Mouse (Mus musculus): Measurements from ENCODE around the gene Ubxn2a. TPM values are rescaled to one million over a fixed set of nuclear protein-coding genes. Genes with fewer than 3 reads are reported as not detected.

Gene Ubxn2a
- polyA plus RNA-seq, 1 experiment from 2014 or later, result 32.8 TPM

DNA sequence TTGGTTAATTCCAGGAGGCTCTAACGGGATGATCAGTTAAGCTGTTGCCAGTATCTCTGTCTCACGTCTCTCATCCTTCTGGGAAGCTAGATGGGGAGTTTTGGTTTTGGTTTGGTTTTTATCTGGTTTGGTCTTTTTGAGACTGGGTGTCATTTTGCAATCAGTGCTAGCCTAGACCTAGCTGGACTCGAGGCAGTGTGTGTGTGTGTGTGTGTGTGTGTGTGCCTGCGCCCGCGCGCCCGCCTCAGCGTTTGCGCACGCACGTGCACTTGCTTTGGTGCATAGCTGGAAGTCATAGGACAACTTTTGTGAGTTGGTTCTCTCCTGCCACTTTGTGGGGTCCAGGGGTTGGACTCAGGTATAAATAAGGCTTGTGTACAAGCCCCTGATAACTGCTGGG lies 63.8 kb downstream of the Ubxn2a start:
- H3K4me3 ChIP-seq (ENCODE audit: low read length), result peak overlapping the region; percentile 67
- peaks cover 14% of the 10 kb centered on the region for H3K4me1 ChIP-seq (ENCODE audit: control insufficient read depth, insufficient read depth, low read length)
- peak overlapping the region; percentile 78 for H3K4me2 ChIP-seq (ENCODE audit: low read depth, low read length)
- H3K27ac ChIP-seq (ENCODE audit: low read length), result peak overlapping the region; percentile 60; the same call in 1 of the 2 replicates
- ATAC-seq, result peak; percentile 43
- H3K9me3 ChIP-seq (ENCODE audit: control insufficient read depth, low read length), result no peaks in the 10 kb centered on the region
- H3K9ac ChIP-seq (ENCODE audit: low read depth, low read length), result peak overlapping the region; percentile 73
- H3K27me3 ChIP-seq (replicated peaks; ENCODE audit: control insufficient read depth, insufficient read depth, low read length), result no peaks in the 10 kb centered on the region
- H3K36me3 ChIP-seq (ENCODE audit: control insufficient read depth, insufficient read depth, low read length), result no peaks in the 10 kb centered on the region
- WGBS, result under 1% methylated on average over 12 of the region's 12 CpGs

- Histone ChIP-seq H3K4me2 (ENCODE audit: low read depth, low read length) (peak within 1 kb of the TSS; percentile 78), H3K36me3 (ENCODE audit: control insufficient read depth, insufficient read depth, low read length) (no peaks in the 10 kb centered on the region), H3K27me3 (replicated peaks; ENCODE audit: control insufficient read depth, insufficient read depth, low read length) (no peaks in the 10 kb centered on the region), H3K9me3 (ENCODE audit: control insufficient read depth, low read length) (no peaks in the 10 kb centered on the region), H3K27ac (ENCODE audit: low read length) (peak within 1 kb of the TSS; percentile 60; the same call in 1 of the 2 replicates), H3K4me3 (ENCODE audit: low read length) (peak within 1 kb of the TSS; percentile 67), H3K9ac (ENCODE audit: low read depth, low read length) (peak within 1 kb of the TSS; percentile 73), H3K4me1 (ENCODE audit: control insufficient read depth, insufficient read depth, low read length) (peaks cover 14% of the 10 kb centered on the region)
- ATAC-seq, result peak; percentile 94
- under 1% methylated on average over 30 of the region's 30 CpGs for WGBS
Measured at GRCm38 (mm10) chr12:4842890-4843597, 64.5 kb downstream of the Ubxn2a start, which contains the start of gene Wdcp. TSS of gene Wdcp (plus strand) at chr12:4843303.

DNA sequence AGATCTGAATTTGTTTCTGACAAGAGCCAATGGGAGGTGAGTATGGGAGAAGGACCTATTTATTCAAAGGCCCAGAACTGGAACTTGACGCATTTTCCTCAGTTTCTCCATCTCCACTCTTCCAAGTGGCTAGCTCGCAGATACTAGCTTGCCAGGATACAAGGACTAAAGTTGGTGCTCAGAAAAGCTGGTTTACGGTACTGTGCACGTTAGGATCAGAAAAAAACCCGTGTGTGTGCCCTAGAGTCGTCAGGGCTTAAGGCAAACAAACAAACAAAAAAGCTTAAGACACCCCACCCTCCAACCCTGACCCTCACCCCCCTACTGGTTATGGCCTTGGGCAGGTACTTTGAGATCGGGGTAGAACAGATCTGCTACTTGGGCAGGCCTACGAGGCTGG lies 65.0 kb downstream of the Ubxn2a start:
- H3K4me1 ChIP-seq (ENCODE audit: control insufficient read depth, insufficient read depth, low read length), result peaks cover 14% of the 10 kb centered on the region
- no peak overlapping the region for H3K27ac ChIP-seq (ENCODE audit: low read length)
- H3K9me3 ChIP-seq (ENCODE audit: control insufficient read depth, low read length), result no peaks in the 10 kb centered on the region
- no peak for ATAC-seq
- H3K27me3 ChIP-seq (replicated peaks; ENCODE audit: control insufficient read depth, insufficient read depth, low read length), result no peaks in the 10 kb centered on the region
- 83% methylated on average over 8 of the region's 8 CpGs for WGBS
- H3K36me3 ChIP-seq (ENCODE audit: control insufficient read depth, insufficient read depth, low read length), result no peaks in the 10 kb centered on the region
- H3K4me3 ChIP-seq (ENCODE audit: low read length), result no peak overlapping the region
- no peak overlapping the region for H3K4me2 ChIP-seq (ENCODE audit: low read depth, low read length)
- no peak overlapping the region for H3K9ac ChIP-seq (ENCODE audit: low read depth, low read length)

- H3K27ac ChIP-seq (ENCODE audit: low read length), result no peak within 1 kb of the TSS
- H3K9me3 ChIP-seq (ENCODE audit: control insufficient read depth, low read length), result no peaks in the 10 kb centered on the region
- no peaks in the 10 kb centered on the region for H3K36me3 ChIP-seq (ENCODE audit: control insufficient read depth, insufficient read depth, low read length)
- peaks cover 14% of the 10 kb centered on the region for H3K4me1 ChIP-seq (ENCODE audit: control insufficient read depth, insufficient read depth, low read length)
- H3K4me3 ChIP-seq (ENCODE audit: low read length), result peak within 1 kb of the TSS; percentile 91
- H3K9ac ChIP-seq (ENCODE audit: low read depth, low read length), result peak within 1 kb of the TSS; percentile 82
- whole genome bisulfite sequencing, result under 1% methylated on average over 34 of the region's 37 CpGs
- H3K4me2 ChIP-seq (ENCODE audit: low read depth, low read length), result peak within 1 kb of the TSS; percentile 97
- peak; percentile 49 for ATAC-seq
- H3K27me3 ChIP-seq (replicated peaks; ENCODE audit: control insufficient read depth, insufficient read depth, low read length), result no peaks in the 10 kb centered on the region
Measured at GRCm38 (mm10) chr12:4841392-4841887, 66.1 kb downstream of the Ubxn2a start, which contains the start of gene Fkbp1b. TSS of gene Fkbp1b (minus strand) at chr12:4841591.

DNA sequence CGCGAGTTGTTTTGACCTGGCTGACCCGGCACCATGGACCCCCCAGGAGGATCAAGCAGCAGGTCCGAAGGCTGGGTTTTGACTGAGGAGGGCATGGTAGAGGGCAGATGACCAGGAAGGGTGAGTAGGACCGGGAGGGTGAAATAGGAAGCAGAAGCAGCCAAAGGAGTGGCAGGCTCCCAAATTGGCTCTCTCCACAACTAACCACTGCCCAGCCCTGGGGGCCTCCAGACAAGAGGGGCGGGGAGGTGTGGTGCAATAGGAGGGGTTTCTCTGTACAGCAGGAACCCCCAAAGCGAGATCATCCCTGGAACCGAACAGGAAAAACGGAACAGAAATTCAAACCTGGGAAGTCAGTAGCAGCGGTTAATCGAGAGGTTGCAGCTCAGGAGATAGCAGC lies 66.8 kb downstream of the Ubxn2a start:
- Histone ChIP-seq H3K27ac (ENCODE audit: low read length) (no peak overlapping the region), H3K9me3 (ENCODE audit: control insufficient read depth, low read length) (no peaks in the 10 kb centered on the region), H3K4me1 (ENCODE audit: control insufficient read depth, insufficient read depth, low read length) (peaks cover 14% of the 10 kb centered on the region), H3K36me3 (ENCODE audit: control insufficient read depth, insufficient read depth, low read length) (no peaks in the 10 kb centered on the region), H3K4me2 (ENCODE audit: low read depth, low read length) (peak overlapping the region; percentile 97), H3K9ac (ENCODE audit: low read depth, low read length) (peak overlapping the region; percentile 82), H3K27me3 (replicated peaks; ENCODE audit: control insufficient read depth, insufficient read depth, low read length) (no peaks in the 10 kb centered on the region), H3K4me3 (ENCODE audit: low read length) (peak overlapping the region; percentile 91)
- no peak for ATAC-seq
- 4% methylated on average over 11 of the region's 11 CpGs for WGBS

DNA sequence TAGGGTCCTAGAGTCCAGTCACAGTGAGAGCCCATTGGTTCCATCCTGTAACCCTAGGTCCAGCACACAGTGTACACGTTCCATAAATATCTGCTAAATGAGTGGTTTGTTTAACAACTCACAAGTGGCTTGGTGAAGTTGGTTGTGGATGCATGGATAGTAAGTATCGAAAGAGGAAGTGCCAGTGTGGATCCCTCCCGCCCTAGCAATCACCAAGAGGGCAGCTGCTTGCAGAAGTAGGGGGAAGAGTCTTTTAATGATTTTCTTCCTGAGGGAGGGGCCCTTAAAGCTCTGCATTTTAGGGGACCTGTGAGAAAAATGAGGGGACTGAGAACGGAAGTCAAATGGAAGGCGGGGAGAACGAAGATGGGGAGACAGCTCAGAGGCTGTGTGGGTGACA lies 67.5 kb downstream of the Ubxn2a start:
- ATAC-seq, result no peak
- 54% methylated on average over 6 of the region's 6 CpGs for WGBS
- H3K27me3 ChIP-seq (replicated peaks; ENCODE audit: control insufficient read depth, insufficient read depth, low read length), result no peaks in the 10 kb centered on the region
- H3K4me2 ChIP-seq (ENCODE audit: low read depth, low read length), result no peak overlapping the region
- no peak overlapping the region for H3K9ac ChIP-seq (ENCODE audit: low read depth, low read length)
- peaks cover 14% of the 10 kb centered on the region for H3K4me1 ChIP-seq (ENCODE audit: control insufficient read depth, insufficient read depth, low read length)
- H3K36me3 ChIP-seq (ENCODE audit: control insufficient read depth, insufficient read depth, low read length), result no peaks in the 10 kb centered on the region
- no peak overlapping the region for H3K4me3 ChIP-seq (ENCODE audit: low read length)
- H3K27ac ChIP-seq (ENCODE audit: low read length), result no peak overlapping the region
- no peaks in the 10 kb centered on the region for H3K9me3 ChIP-seq (ENCODE audit: control insufficient read depth, low read length)

- Histone ChIP-seq H3K4me2 (ENCODE audit: low read depth, low read length) (no peak overlapping the region), H3K27ac (ENCODE audit: low read length) (no peak overlapping the region), H3K36me3 (ENCODE audit: control insufficient read depth, insufficient read depth, low read length) (no peaks in the 10 kb centered on the region), H3K4me1 (ENCODE audit: control insufficient read depth, insufficient read depth, low read length) (peaks cover 5% of the 10 kb centered on the region; the same call in 1 of the 2 replicates), H3K9me3 (ENCODE audit: control insufficient read depth, low read length) (no peaks in the 10 kb centered on the region), H3K9ac (ENCODE audit: low read depth, low read length) (no peak overlapping the region), H3K27me3 (replicated peaks; ENCODE audit: control insufficient read depth, insufficient read depth, low read length) (no peaks in the 10 kb centered on the region), H3K4me3 (ENCODE audit: low read length) (no peak overlapping the region)
- 13% methylated on average over 4 of the region's 4 CpGs for WGBS
- 0 out of 2 replicates have a peak, but pooled peaks have one; percentile 22 for ATAC-seq
Measured at GRCm38 (mm10) chr12:4836959-4837358, 70.5 kb downstream of the Ubxn2a start.

Other genes starting within 250 kb of the Ubxn2a start
- 0.05 and 0.34 TPM in 2 replicates for gene Fam228a, start 169.3 kb downstream of the Ubxn2a start, polyA plus RNA-seq (2015; fragmentation: Nextera tagmentation; extraction: Ambion mirVana)
- 1.1 TPM in 2 replicates for gene Pfn4, start 138.7 kb downstream of the Ubxn2a start, polyA plus RNA-seq (2015; fragmentation: Nextera tagmentation; extraction: Ambion mirVana)
- 1.1 and 1.3 TPM in 2 replicates for gene Fam228b, start 138.4 kb downstream of the Ubxn2a start, polyA plus RNA-seq (2015; fragmentation: Nextera tagmentation; extraction: Ambion mirVana)
- gene Sf3b6, start 90.2 kb downstream of the Ubxn2a start, polyA plus RNA-seq (2015; fragmentation: Nextera tagmentation; extraction: Ambion mirVana), result 169 and 193 TPM in 2 replicates
- 7.1 and 8.2 TPM in 2 replicates for gene Fkbp1b, start 66.1 kb downstream of the Ubxn2a start, polyA plus RNA-seq (2015; fragmentation: Nextera tagmentation; extraction: Ambion mirVana)
- gene Wdcp, start 64.4 kb downstream of the Ubxn2a start, polyA plus RNA-seq (2015; fragmentation: Nextera tagmentation; extraction: Ambion mirVana), result 11.0 and 12.4 TPM in 2 replicates
- 1.3 and 1.7 TPM in 2 replicates for gene Mfsd2b, start 33.3 kb downstream of the Ubxn2a start, polyA plus RNA-seq (2015; fragmentation: Nextera tagmentation; extraction: Ambion mirVana)
- gene Atad2b, start 9.6 kb upstream of the Ubxn2a start, polyA plus RNA-seq (2015; fragmentation: Nextera tagmentation; extraction: Ambion mirVana), result 4.4 and 5.2 TPM in 2 replicates